Comparison of ENCODE assay signal across 10 mouse cellular contexts in genomic region chr15:97003851-97004524, GRCm38 (mm10). TPM values are rescaled to one million over a fixed set of nuclear protein-coding genes. Genes with fewer than 3 reads are reported as not detected.
DNase-seq lines count a peak whose midpoint lies in the region; ATAC-seq and TF ChIP-seq lines count a peak whose summit lies in the region.
"Had no signal": no experiment of that assay in that cellular context is flagged by ENCODE, and none has a peak within 500 bp of the region (broad histone marks: within the 10 kb centered on the region; RNA-seq: fewer than 3 reads in every experiment).

No protein-coding gene starts in this region.

- H3K27me3 ChIP-seq in liver, embryonic 11.5 days (replicated peaks; ENCODE audit: control insufficient read depth, insufficient read depth, low read length) = no peaks in the 10 kb centered on the region
- no peaks in the 10 kb centered on the region for H3K27me3 ChIP-seq in heart, embryonic 11.5 days (ENCODE audit: control insufficient read depth, insufficient read depth, low read length)
- H3K27me3 ChIP-seq in kidney, postnatal 0 days (ENCODE audit: insufficient read depth, low read length) = no peaks in the 10 kb centered on the region
- no peaks in the 10 kb centered on the region for H3K27me3 ChIP-seq in stomach, embryonic 14.5 days (ENCODE audit: control insufficient read depth, insufficient read depth, low read length)
- no peaks in the 10 kb centered on the region for H3K27me3 ChIP-seq in midbrain, postnatal 0 days (ENCODE audit: insufficient read depth, low read length)
- H3K27me3 ChIP-seq: CH12.LX; neural tube, embryonic 15.5 days had no signal

- H3K36me3 ChIP-seq in liver, embryonic 11.5 days (ENCODE audit: control insufficient read depth, insufficient read depth, low read length) = 0 out of 2 replicates have a peak, but pooled peaks cover 4% of the 10 kb centered on the region
- no peaks in the 10 kb centered on the region for H3K36me3 ChIP-seq in heart, embryonic 11.5 days (ENCODE audit: control insufficient read depth, insufficient read depth, low read length)
- H3K36me3 ChIP-seq in kidney, postnatal 0 days (ENCODE audit: insufficient read depth, low read length) = no peaks in the 10 kb centered on the region
- H3K36me3 ChIP-seq in stomach, embryonic 14.5 days (ENCODE audit: control insufficient read depth, insufficient read depth, low read length) = 0 out of 2 replicates have a peak, but pooled peaks cover 2% of the 10 kb centered on the region
- no peaks in the 10 kb centered on the region for H3K36me3 ChIP-seq in midbrain, postnatal 0 days (ENCODE audit: insufficient read depth, low read length)
- H3K36me3 ChIP-seq: neural tube, embryonic 15.5 days had no signal

- H3K27ac ChIP-seq in liver, embryonic 11.5 days (ENCODE audit: low read depth, low read length) = peak overlapping the region; percentile 22; the same call in 1 of the 2 replicates
- H3K27ac ChIP-seq in heart, embryonic 11.5 days (ENCODE audit: low read depth, low read length) = peak overlapping the region; percentile 86
- H3K27ac ChIP-seq in kidney, postnatal 0 days = peak overlapping the region; percentile 28; the same call in 1 of the 2 replicates
- peak overlapping the region; percentile 55 for H3K27ac ChIP-seq in stomach, embryonic 14.5 days (ENCODE audit: low read length)
- no peak overlapping the region for H3K27ac ChIP-seq in midbrain, postnatal 0 days (ENCODE audit: low read depth, low read length)
- H3K27ac ChIP-seq: neural tube, embryonic 15.5 days had no signal

- no peaks in the 10 kb centered on the region for H3K9me3 ChIP-seq in liver, embryonic 11.5 days (ENCODE audit: control insufficient read depth, low read length)
- H3K9me3 ChIP-seq in heart, embryonic 11.5 days (replicated peaks; ENCODE audit: control insufficient read depth, low read length) = no peaks in the 10 kb centered on the region
- no peaks in the 10 kb centered on the region for H3K9me3 ChIP-seq in kidney, postnatal 0 days (replicated peaks; ENCODE audit: low read length)
- no peaks in the 10 kb centered on the region for H3K9me3 ChIP-seq in stomach, embryonic 14.5 days (ENCODE audit: control insufficient read depth, low read depth, low read length)
- no peaks in the 10 kb centered on the region for H3K9me3 ChIP-seq in midbrain, postnatal 0 days (ENCODE audit: low read length)
- H3K9me3 ChIP-seq: neural tube, embryonic 15.5 days had no signal

- WGBS in liver, embryonic 11.5 days = 66% methylated on average over 10 of the region's 10 CpGs
- WGBS in heart, embryonic 11.5 days (ENCODE audit: insufficient replicate concordance) = 25% methylated on average over 10 of the region's 10 CpGs
- whole genome bisulfite sequencing in kidney, postnatal 0 days = 40% methylated on average over 10 of the region's 10 CpGs
- 22% methylated on average over 10 of the region's 10 CpGs for WGBS in stomach, embryonic 14.5 days
- WGBS in midbrain, postnatal 0 days = 80% methylated on average over 10 of the region's 10 CpGs

- H3K4me1 ChIP-seq in liver, embryonic 11.5 days (replicated peaks; ENCODE audit: control insufficient read depth, insufficient read depth, low read length) = peaks cover 28% of the 10 kb centered on the region
- H3K4me1 ChIP-seq in heart, embryonic 11.5 days (ENCODE audit: control insufficient read depth, insufficient read depth, low read length) = peaks cover 47% of the 10 kb centered on the region
- peaks cover 14% of the 10 kb centered on the region for H3K4me1 ChIP-seq in kidney, postnatal 0 days (replicated peaks; ENCODE audit: insufficient read depth, low read length)
- peaks cover 26% of the 10 kb centered on the region; the same call in 1 of the 2 replicates for H3K4me1 ChIP-seq in stomach, embryonic 14.5 days (ENCODE audit: control insufficient read depth, insufficient read depth, low read length)
- no peaks in the 10 kb centered on the region for H3K4me1 ChIP-seq in midbrain, postnatal 0 days (ENCODE audit: insufficient read depth, low read length)

- H3K4me2 ChIP-seq in liver, embryonic 11.5 days = no peak overlapping the region
- peak overlapping the region; percentile 36 for H3K4me2 ChIP-seq in heart, embryonic 11.5 days
- no peak overlapping the region for H3K4me2 ChIP-seq in kidney, postnatal 0 days (ENCODE audit: low read length)
- no peak overlapping the region for H3K4me2 ChIP-seq in stomach, embryonic 14.5 days (replicated peaks; ENCODE audit: low read depth, low read length)
- H3K4me2 ChIP-seq in midbrain, postnatal 0 days (ENCODE audit: low read depth, low read length, poor library complexity, severe bottlenecking) = no peak overlapping the region; the same call in 1 of the 2 replicates

- no peak overlapping the region for H3K4me3 ChIP-seq in liver, embryonic 11.5 days (ENCODE audit: low read depth, low read length)
- no peak overlapping the region for H3K4me3 ChIP-seq in heart, embryonic 11.5 days (ENCODE audit: low read depth, low read length)
- H3K4me3 ChIP-seq in kidney, postnatal 0 days (replicated peaks; ENCODE audit: low read depth, low read length) = no peak overlapping the region
- no peak overlapping the region for H3K4me3 ChIP-seq in stomach, embryonic 14.5 days (ENCODE audit: low read depth, low read length)
- no peak overlapping the region for H3K4me3 ChIP-seq in midbrain, postnatal 0 days (ENCODE audit: low read depth, low read length)

- H3K9ac ChIP-seq in liver, embryonic 11.5 days (ENCODE audit: low read depth, low read length) = no peak overlapping the region
- no peak overlapping the region for H3K9ac ChIP-seq in heart, embryonic 11.5 days (ENCODE audit: low read depth, low read length)
- H3K9ac ChIP-seq in kidney, postnatal 0 days (ENCODE audit: low read depth, low read length) = no peak overlapping the region
- no peak overlapping the region for H3K9ac ChIP-seq in stomach, embryonic 14.5 days (replicated peaks; ENCODE audit: low read depth, low read length)
- no peak overlapping the region for H3K9ac ChIP-seq in midbrain, postnatal 0 days (replicated peaks; ENCODE audit: low read length, poor library complexity, severe bottlenecking)
- H3K9ac ChIP-seq: neural tube, embryonic 15.5 days had no signal

- no peak for ATAC-seq in liver, embryonic 11.5 days (replicated peaks; ENCODE audit: low FRiP score)
- peak; percentile 58; the same call in 1 of the 2 replicates for ATAC-seq in heart, embryonic 11.5 days (replicated peaks; ENCODE audit: insufficient number of reproducible peaks, low FRiP score, low TSS enrichment)
- ATAC-seq in kidney, postnatal 0 days (replicated peaks; ENCODE audit: low FRiP score, low read depth) = 0 out of 2 replicates have a peak, but pooled peaks have one; percentile 29
- peak; percentile 39; the same call in 1 of the 2 replicates for ATAC-seq in stomach, embryonic 14.5 days (ENCODE audit: insufficient number of reproducible peaks, insufficient read depth, low FRiP score, low read depth)
- no peak for ATAC-seq in midbrain, postnatal 0 days (ENCODE audit: low FRiP score)

- no peak for TF ChIP-seq CTCF in kidney, postnatal 0 days (IDR thresholded peaks at IDR 0.05; ENCODE audit: low read depth)
- TF ChIP-seq CTCF in midbrain, postnatal 0 days (IDR thresholded peaks at IDR 0.05) = no peak

- no peak for DNase-seq in liver, embryonic 11.5 days (ENCODE audit: low spot score)
- DNase-seq in liver = no peak
- peak; percentile 87 for DNase-seq in kidney, postnatal 0 days (ENCODE audit: low spot score)
- DNase-seq in midbrain, postnatal 0 days (ENCODE audit: low spot score) = no peak
- DNase-seq in thymus, postnatal 14 days = no peak
- no peak for DNase-seq in natural killer cell, adult 2 months (ENCODE audit: low spot score in 2 of 2)

RNA-seq across cellular contexts. Expression of gene Slc38a4, which starts 51.8 kb away (rescaled TPM):
- 74.8 and 84.2 TPM in 2 replicates for polyA plus RNA-seq in liver, embryonic 11.5 days (2014; fragmentation: Nextera tagmentation; extraction: Ambion mirVana)
- 177 and 185 TPM in 2 replicates for polyA plus RNA-seq in heart, embryonic 11.5 days (2014; fragmentation: Nextera tagmentation; extraction: Ambion mirVana)
- 38.4 and 41.3 TPM in 2 replicates for polyA plus RNA-seq in kidney, postnatal 0 days (2015; fragmentation: Nextera tagmentation; extraction: Ambion mirVana)
- polyA plus RNA-seq in stomach, embryonic 14.5 days (2014; fragmentation: Nextera tagmentation; extraction: Ambion mirVana) = 59.1 and 72.9 TPM in 2 replicates
- 4.0 and 4.5 TPM in 2 replicates for total RNA-seq in midbrain, postnatal 0 days (2014; rRNA removed)
- 3.7 and 3.9 TPM in 2 replicates for polyA plus RNA-seq in midbrain, postnatal 0 days (2015; fragmentation: Nextera tagmentation; extraction: Ambion mirVana)

Comparison
In these comparisons a context has a peak if more than half of its experiments do, and no peak if none do; other contexts are left out.
1. ATAC-seq: peak in heart, embryonic 11.5 days (single experiment), kidney, postnatal 0 days (single experiment) and stomach, embryonic 14.5 days (single experiment); none in liver, embryonic 11.5 days (single experiment) and midbrain, postnatal 0 days (single experiment).